Mouse (Mus musculus) layer of hippocampus, postnatal 25 days (tissue): ENCODE results near the gene Palb2. TPM values are rescaled to one million over a fixed set of nuclear protein-coding genes. Genes with fewer than 3 reads are reported as not detected.

Experiments used
- DNase-seq, 2 experiments: peaks; one replicate each; pipeline ENCODE4 v3.0.0; 2022; ENCODE audit warnings: mixed read lengths in 2 of 2, low spot score in 1 of 2; ENCODE audit errors: extremely low spot score in 1 of 2
- total RNA-seq, 2 experiments: library from RNA; stranded (reverse); gene quantifications; 2 replicates each; pipeline ENCODE4 v1.2.3; 2021

Gene Palb2
- total RNA-seq, 2 experiments from 2014 or later, result 1.3 to 1.4 TPM

DNA sequence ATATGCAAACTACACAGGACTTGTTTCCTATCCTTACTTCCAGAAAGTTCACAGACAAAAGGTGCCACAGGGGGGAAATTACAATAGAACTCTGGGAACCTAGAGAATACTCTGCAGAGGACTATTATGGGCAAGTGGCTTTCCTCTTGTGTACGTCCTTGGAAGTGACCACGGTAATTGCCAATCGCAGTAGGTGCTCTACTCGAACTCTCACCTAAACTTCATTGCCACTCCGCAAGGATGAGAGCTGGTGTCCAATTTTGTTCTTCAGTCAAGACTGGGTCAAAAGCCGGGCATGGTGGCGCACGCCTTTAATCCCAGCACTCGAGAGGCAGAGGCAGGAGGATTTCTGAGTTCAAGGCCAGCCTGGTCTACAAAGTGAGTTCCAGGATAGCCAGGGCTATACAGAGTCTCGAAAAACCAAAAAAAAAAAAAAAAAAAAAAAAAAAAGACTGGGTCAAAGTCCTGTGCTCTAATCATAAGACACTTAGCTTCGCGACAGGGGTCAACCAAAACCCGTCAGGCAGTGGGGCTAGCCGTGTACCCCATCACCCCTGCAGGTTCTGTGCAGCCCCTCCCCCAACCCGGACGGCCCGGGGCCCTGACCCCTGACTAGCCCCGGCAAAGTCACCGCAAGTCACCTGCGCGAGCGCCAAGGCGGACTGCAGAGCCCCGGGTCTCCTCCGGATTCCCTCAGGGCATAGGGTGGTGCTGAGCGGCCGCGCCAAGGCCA, 31.6 kb downstream of the Palb2 start:
- DNase-seq, result peak in 1 of 2 experiments; percentile 27

DNA sequence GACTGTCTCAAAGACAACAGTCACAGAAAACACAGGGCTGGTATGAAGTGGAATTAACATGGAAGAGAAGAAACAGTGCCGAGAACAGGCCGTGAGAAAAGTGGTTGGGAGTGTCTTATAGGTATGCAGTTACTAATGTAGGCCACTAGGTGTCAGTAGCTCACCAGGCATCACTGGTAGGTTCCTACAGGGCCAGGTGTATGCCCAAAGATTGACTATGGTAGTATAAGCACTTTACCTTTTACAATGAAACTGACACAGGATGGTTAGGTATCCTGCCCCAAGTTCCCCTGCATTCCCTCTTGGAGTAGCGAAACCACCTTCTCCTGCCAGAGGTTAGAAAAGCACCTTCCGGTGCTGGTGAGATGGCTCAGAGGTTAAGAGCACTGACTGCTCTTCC, 33.6 kb downstream of the Palb2 start:
- DNase-seq, result no peak

DNA sequence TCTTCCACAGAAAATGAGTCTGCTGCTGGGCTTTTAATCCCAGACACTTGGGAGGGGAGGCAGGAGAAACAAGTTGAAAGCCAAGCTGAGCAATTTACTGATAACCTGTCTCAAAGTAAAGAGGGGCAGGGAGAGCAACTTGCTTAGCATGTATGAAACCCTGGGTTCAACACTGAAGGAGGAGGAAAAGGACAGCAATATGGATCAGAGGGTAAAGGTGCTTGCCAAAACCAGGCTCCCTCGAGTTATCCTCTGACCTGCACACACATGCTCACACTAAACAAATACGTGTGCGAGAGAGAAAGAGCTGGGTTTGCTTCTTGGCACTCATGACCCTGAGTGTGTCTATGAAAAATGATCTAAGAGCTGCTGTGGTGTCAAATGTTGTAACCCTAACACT, 34.8 kb downstream of the Palb2 start:
- DNase-seq, result no peak

DNA sequence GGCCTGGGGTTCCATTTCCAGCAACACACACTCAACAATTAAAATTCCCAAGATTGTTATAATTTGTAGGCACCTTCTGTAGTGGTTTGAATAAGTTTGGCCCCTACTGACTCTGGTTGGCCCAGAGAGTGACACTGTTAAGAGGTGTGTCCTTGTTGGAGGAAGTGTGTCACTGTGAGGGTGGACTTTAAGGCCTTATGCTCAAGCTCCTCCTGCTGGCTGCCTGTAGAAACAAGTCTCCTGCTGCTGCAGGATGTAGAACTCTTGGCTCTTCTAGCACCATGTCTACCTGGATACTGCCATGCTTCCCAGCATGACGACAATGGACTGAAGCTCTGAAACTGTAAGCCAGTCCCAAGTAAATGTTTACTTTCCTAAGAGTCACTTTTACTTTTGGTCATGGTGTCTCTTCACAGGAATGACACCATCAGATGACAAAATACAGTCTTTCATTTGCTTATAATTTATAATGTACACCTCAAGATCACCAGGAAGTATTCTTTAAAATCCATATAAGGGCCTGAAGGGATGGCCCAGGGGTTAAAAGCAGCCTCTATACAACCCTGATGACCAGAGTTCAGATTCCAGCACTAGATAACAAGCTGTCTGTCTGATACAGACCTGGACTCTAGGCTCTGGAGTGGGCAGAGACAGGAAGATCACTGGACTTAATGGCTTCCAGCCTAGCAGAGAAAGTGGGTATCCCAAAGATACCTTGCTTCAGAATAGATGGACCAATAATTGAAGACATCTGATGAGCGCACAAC, 38.0 kb downstream of the Palb2 start:
- DNase-seq, result no peak

DNA sequence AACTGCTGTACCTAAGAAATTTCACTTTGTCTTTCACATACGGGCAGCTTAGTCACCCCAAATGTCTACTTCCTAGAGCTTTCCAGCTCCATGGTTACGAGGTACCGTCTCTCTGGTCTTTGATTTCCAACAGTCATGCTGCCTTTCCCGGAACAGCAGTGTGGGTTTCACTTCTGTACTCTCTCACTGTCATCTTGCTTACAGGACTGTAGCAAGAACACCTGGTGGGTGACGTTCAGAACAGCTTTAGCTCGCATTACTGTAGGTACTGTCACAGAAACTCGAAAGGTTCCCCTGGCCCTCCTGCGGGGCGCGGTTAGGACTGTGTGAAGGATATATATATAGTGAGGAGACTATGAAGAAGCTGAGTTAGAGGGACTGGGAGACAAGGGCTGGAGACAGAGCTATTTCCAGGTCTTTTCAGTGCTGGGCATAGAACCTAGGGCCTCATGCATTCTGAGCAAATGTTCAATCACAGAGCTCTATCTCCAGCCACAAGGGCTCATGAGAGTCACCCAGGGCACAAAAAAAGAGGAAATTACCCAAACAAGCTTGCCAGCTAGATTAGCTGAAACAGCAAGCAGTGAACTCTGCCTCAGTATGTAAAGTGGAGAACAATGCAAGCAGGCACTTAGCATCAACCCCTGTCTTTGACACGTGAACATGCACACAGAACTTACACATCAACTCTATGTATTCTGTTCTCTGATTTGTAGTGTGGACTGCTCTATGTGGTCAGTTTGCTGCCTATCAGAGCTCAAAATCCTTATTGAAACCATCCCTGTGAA, 45.4 kb downstream of the Palb2 start:
- DNase-seq, result no peak

DNA sequence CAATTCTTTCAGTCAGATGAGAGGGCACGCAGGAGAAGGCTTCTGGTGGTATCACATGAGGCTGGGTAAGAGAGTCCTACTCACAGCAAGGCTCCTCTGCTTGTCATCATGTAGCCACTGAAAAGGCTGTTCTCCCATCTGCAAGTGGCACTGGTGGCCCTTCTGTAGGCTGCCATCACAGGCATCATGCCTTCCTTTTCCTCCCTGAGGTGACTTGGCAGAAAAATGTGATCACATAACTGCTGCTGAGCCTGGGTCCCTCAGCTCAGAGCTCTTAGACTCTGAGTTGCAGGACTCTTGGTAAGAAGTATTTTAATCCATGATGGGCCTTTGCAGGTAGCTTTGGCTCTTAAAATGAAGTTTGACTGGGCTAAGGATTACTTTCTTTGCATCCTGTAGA, 51.7 kb downstream of the Palb2 start:
- DNase-seq, result no peak

DNA sequence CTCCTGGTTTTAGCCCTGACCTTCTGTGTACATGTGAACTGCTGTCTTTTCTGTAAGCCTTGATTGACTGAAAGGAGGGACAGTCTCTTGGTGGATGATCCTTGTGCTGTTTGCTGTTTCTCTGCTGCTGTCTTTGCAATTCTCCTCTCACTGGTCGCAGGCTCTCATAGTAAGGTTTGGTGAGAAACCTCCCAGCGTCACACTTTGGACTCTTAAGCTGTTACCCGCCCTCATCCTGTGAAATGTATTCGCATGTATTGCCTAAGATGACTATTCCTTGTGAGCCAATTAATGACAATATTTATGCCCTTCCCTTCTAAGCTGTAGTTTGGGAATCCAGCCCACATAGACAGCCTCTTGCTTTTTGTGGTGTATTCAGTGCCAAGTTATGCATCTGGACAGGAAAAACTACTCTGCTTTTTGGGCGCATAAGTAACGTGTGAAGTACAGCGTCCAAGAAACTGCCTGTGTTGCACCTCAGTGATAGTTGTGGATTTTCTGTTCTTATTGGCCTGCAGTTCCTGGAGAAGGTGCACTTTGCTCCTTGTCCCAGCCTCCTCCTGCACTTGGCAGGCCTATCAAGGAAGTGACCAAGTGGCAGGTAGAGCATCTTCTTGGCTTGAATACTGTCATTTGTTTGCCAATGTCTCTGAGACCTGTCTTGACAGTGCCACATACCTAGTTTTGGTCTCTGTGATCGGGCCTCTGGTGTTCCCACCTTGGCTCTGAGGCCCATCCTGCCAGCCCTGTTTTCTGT, 52.8 kb downstream of the Palb2 start:
- no peak for DNase-seq

DNA sequence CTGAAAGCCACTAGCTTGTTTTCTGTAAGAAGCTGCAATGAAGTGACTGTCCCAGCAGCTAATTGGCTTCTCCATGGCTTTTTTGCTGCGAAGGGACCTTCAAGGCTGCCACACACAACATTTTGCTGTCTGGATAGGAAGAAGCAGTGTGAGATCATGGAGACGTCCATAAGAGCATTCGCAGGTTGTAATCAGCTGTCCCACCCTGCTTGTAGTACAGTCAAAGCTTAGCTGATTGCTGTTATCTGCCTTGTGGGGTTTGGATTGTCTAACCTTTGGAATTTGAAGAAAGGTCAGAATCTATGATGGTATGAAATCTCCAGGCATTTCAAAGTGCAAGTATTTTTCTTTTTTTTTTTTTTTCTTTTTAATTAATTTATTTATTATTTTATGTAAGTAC, 58.4 kb downstream of the Palb2 start:
- no peak for DNase-seq

DNA sequence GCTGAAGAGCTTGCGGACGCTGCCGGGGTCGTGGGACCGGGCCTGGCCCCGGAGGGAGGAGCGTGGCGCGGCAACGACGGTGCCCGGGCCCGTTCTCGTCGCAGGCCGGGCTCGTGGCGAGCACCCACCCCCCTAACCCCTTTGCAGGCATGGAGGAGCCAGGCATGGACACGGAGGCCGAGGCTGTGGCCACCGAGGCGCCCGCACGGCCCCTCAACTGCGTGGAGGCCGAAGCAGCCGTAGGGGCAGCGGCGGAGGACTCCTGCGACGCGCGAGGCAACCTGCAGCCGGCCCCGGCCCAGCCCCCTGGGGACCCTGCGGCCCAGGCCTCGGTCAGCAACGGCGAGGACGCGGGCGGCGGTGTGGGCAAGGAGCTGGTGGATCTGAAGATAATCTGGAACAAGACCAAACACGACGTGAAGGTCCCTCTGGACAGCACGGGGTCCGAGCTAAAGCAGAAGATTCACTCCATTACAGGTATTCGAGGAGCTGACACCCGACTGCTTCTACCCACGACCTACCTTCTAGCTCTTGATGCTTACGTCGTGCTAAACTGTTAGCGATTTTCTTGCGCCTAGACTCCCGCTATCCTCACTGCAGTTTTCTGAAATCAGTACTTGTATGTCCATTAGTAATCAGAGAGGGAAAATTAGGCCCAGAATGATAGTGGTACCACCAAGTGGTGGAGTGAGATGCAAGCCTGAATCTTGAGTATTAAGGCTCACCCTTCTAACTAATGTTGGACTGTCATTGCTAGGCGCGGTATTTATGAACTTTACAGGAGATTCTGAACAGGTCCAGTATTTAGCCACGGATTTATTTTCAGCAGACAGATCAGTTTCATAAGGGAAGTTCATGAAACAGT, 65.0 kb downstream of the Palb2 start:
- DNase-seq, result no peak

DNA sequence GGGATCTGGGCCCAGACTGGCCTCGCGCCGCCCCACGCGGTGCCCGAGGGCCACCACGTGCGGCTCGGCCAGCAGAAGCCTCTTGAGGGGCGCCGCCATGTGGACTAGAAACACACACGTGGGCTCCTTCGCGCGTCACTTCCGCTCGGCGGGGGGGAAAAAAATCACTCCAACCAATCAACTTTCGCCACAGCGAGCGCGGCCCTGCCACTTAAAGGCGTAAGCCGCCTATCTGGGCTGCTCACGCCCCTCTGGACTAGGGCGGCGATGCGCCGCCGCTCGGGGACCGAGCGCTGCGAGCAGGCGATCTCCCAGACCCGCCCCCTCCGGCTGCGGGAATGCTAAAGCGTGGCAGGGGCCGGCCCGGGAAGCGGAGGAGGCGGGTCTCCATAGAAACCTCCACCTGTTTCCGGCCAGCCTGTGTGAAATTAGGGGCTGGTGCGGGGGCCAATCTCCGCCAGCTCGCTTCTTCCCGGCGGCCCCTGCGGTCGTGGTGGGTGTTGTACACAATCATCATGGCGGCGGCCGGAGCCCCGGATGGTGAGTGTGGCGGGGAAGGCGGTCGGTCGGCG, 65.8 kb downstream of the Palb2 start, which contains the start of the genes Ubfd1 and Ears2:
TSS of gene Ubfd1 (plus strand) at position 231 of the 572 bp plus-strand sequence.
TSS of gene Ears2 (minus strand) at position 319 of the 572 bp plus-strand sequence.
- peak; percentile 87 to 98 for DNase-seq

DNA sequence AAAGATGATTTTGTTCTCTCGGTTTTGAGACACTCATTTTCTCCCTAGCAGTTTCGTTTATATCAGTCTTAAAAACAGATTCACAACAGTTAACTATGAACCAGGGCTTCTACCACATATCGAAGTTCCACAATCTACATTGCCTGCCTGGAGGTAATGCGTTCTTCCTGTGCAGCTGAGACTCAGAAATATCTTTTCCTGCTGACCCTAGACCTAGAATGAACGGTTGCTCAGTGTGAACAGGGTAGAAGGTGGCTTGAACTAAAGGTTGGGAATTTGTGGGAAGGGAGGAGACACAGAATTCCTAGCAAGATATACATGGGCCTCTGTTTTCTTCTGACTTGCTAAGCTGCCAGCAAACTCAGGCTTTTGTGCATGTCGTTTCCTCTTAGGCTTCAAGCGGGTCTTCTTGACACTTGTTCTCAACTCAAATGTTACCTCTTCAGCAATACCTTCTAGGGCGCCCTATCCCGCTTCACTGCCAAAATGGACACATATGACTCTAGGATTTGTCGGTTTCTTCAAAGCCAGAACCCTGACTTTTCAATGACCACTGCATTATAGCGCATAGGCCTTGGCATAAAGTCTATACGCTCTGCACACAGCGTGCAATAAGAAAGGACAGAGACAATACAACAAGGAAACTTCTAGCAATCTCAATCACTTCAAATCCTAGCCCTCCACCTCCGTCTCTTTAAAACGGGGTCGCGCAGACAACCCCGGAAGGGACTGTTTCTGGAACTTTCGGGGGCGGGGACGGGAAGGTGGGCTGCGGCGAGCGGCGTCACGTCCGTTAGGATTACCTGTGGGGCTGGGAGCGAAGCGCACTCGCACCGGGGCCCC, 66.5 kb downstream of the Palb2 start:
- DNase-seq, result no peak

DNA sequence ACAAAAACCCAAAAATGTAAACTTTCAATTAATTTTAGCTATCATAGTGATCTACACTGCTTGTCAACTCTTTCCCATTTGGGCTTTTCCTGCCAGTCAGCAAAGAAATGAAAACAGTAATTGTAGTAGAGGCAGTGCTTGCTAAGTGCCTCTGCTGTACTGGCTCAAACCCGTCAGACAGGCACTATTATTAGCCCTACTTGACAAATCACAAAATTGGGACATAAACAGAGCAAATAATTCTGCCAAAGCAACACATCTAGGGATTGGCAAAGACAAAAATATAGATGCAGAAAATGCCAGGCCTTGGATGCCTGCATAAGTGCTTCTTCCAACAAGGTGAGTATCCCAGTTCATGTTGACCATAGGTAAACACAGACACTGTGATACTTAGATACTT, 67.1 kb downstream of the Palb2 start:
- no peak for DNase-seq

Other genes starting within 250 kb of the Palb2 start
- gene Cog7, start 151.3 kb downstream of the Palb2 start, total RNA-seq, result 10 to 100 TPM; 37.5 to 41.0 TPM
- gene Gga2, start 111.8 kb downstream of the Palb2 start, total RNA-seq, result 10 to 100 TPM; 26.2 to 30.5 TPM
- gene Ubfd1, start 65.8 kb downstream of the Palb2 start, total RNA-seq, result 10 to 100 TPM; 50.9 to 61.2 TPM
- gene Ears2, start 65.7 kb downstream of the Palb2 start, total RNA-seq, result 1 to 10 TPM; 8.6 to 9.5 TPM
- gene Ndufab1, start 31.1 kb downstream of the Palb2 start, total RNA-seq, result 100 to 1,000 TPM; 287 to 320 TPM
- 100 to 1,000 TPM; 100 to 111 TPM for gene Dctn5, start 56 bp upstream of the Palb2 start, total RNA-seq
- gene Plk1, start 26.5 kb upstream of the Palb2 start, total RNA-seq, result 1 to 10 TPM; 1.9 to 2.1 TPM
- under 1 TPM; 0.30 to 0.45 TPM for gene Ern2, start 53.2 kb upstream of the Palb2 start, total RNA-seq
- gene Chp2, start 86.5 kb upstream of the Palb2 start, total RNA-seq, result 1 to 10 TPM; 2.7 to 2.8 TPM
- gene Prkcb, start 155.8 kb upstream of the Palb2 start, total RNA-seq, result 100 to 1,000 TPM; 775 to 867 TPM